Mouse (Mus musculus) hindbrain, embryonic 15.5 days (tissue): ENCODE results near the gene Prpf4. TPM values are rescaled to one million over a fixed set of nuclear protein-coding genes. Genes with fewer than 3 reads are reported as not detected.

Experiments used
- ATAC-seq: fragments of 200-750 bp; cut with Nextera tagmentation; 2 replicates; pipeline ENCODE4 v1.8.0; 2017; ENCODE audit warnings: low read depth, moderate number of reproducible peaks, moderate TSS enrichment; ENCODE audit not compliant: low FRiP score
- H3K27ac ChIP-seq: fragments of 300-500 bp; sonication (generic); replicated peaks from 2 replicates; pipeline ENCODE4 v1.5.1; 2015; ENCODE audit warnings: mild to moderate bottlenecking, inconsistent platforms
- H3K27me3 ChIP-seq: fragments of 300-500 bp; sonication (generic); 2 replicates; pipeline ENCODE4 v1.6.1; 2015; ENCODE audit warnings: control low read depth, inconsistent platforms
- H3K36me3 ChIP-seq: fragments of 300-500 bp; sonication (generic); 2 replicates; pipeline ENCODE4 v1.6.1; 2015; ENCODE audit warnings: control low read depth, inconsistent platforms
- H3K4me1 ChIP-seq: fragments of 300-500 bp; sonication (generic); replicated peaks from 2 replicates; pipeline ENCODE4 v1.6.1; 2015; ENCODE audit warnings: control low read depth, inconsistent platforms
- H3K4me2 ChIP-seq: fragments of 300-500 bp; sonication (generic); 2 replicates; pipeline ENCODE4 v1.6.1; 2015; ENCODE audit warnings: moderate library complexity, mild to moderate bottlenecking, inconsistent platforms
- H3K4me3 ChIP-seq: fragments of 300-500 bp; sonication (generic); 2 replicates; pipeline ENCODE4 v1.5.1; 2015; ENCODE audit warnings: mild to moderate bottlenecking, inconsistent platforms
- H3K9ac ChIP-seq: fragments of 300-500 bp; sonication (generic); 2 replicates; pipeline ENCODE4 v1.6.1; 2015; ENCODE audit warnings: inconsistent platforms
- H3K9me3 ChIP-seq: fragments of 300-500 bp; sonication (generic); 2 replicates; pipeline ENCODE4 v1.6.1; 2016; ENCODE audit warnings: control low read depth, inconsistent platforms
- WGBS: fragments of 180-500 bp; shearing (Covaris S2); methylation state at CpG from one replicate; pipeline ENCODE4 v1.1.7; 2015; 5-methylcytosine and 5-hydroxymethylcytosine counted together
- polyA plus RNA-seq: library from polyadenylated mRNA; unstranded; fragments of >200 nt; fragmentation: Nextera tagmentation; extraction: Ambion mirVana; gene quantifications from 2 replicates; pipeline ENCODE4 v1.2.1, GENCODE M21; 2015

Prpf4 gene
- 14.6 and 15.1 TPM in 2 replicates for polyA plus RNA-seq

DNA sequence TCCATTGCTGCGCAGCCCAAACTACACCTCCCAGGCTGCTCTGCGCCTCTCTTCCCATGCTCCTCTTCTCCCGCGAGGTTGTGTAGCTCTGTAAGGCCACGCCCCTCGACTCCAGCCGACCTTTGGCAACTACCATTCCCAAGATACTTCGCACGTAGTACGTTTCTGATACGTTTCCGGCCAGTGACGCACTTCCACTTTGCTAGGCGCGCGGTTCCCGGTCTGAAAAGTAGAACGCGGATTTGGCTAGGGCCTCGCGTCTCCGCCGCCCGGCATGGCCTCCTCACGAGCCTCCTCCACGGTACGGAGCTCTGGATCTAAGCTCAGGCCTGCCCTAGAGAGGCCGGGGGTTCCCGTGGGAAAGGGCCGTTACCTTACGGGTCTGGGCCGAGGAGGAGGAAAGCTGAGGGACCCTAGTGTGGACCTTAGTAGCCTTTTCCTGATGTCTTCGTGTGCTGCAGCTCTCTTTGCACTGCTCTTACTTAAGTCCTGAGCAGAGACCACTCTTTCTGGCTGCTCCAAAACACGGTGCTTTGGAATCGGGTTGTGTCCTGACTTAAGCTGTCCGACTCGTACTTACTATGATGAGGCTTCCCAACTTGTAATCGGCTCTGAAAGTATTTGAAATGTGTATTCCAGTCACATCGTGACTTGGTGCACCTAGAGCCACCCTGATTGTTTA lies at the start of gene Prpf4, which contains the start of gene Cdc26:
Gene Prpf4 (plus strand): TSS at position 197 of the 682 bp plus-strand sequence.
Gene Cdc26 (minus strand): TSS at position 42 of the 682 bp plus-strand sequence.
- ATAC-seq: peak; percentile 99
- H3K4me3 ChIP-seq: peak within 1 kb of the TSS; percentile 62
- H3K36me3 ChIP-seq: peaks cover 19% of the 10 kb centered on the region
- H3K9ac ChIP-seq: peak within 1 kb of the TSS; percentile 78
- H3K27ac ChIP-seq: peak within 1 kb of the TSS; percentile 84
- no peaks in the 10 kb centered on the region for H3K27me3 ChIP-seq
- under 1% methylated on average over 39 of the region's 39 CpGs for WGBS
- H3K9me3 ChIP-seq: no peaks in the 10 kb centered on the region
- H3K4me1 ChIP-seq: peaks cover 41% of the 10 kb centered on the region
- peak within 1 kb of the TSS; percentile 68 for H3K4me2 ChIP-seq

DNA sequence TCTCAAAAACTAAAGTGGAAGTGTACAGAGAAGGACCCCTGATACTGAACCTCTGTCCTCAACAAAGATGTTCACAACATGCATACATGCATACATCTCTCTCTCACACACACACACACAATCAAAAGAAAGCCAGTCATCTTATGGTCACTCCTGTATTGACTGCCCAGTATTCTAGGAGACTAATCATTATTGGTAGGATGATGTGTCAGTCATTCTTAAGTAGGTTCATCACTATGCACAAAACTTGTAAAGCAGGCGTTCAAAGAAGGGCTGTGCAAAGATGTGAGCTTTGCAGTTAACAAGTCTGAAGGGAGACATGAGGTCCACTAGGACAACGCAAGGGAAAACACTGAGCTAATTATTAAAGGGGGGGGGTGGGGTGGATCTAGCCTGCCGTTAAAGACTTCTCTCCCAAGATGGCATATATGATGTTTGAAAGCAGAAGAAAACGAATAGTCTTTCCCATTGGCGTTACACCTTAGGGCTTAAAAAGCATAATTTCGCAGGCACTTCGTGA lies 49.3 kb upstream of the Prpf4 start:
- no peaks in the 10 kb centered on the region for H3K36me3 ChIP-seq
- peak overlapping the region; percentile 69 for H3K9ac ChIP-seq
- H3K4me1 ChIP-seq: peaks cover 28% of the 10 kb centered on the region
- H3K4me3 ChIP-seq: peak overlapping the region; percentile 82
- no peaks in the 10 kb centered on the region for H3K27me3 ChIP-seq
- no peaks in the 10 kb centered on the region for H3K9me3 ChIP-seq
- H3K27ac ChIP-seq: peak overlapping the region; percentile 83
- H3K4me2 ChIP-seq: peak overlapping the region; percentile 60
- ATAC-seq: no peak
- 51% methylated on average over 7 of the region's 7 CpGs for WGBS

DNA sequence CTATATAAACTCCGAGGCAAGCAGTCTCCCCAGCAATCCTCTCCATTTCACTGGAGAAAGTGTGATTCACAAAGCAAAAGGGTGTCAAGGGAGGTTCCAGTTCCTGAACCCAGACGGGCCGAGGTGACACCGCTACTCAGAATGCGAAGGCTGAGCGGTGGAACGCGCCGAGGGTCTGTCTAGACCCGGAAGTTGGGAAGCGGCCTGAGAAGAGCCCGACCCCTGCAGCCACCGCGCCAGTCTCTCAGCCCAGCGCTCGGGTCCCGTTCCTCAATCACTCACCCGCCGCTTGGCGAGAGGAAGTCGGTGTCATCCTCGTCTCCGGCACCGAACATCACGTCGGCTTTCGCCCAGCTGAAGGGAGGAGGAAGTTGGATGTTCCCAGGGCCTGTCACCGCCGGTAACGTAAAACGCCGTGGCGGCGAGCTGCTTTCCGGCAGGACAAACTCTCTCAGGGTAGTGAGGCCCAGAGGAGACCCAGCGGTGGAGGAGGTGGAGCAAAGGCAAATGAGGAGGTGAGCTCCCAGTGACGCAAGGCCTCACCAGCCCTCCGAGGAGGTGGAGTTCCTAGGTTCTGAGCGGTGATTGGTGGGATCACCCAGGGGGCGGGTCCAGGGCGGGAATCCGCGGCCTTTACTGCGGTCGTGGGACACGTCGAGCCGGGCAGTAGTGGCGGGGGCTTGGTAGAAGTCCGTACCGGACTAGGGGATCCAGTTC lies 48.4 kb upstream of the Prpf4 start, which contains the start of the genes Fkbp15 and Slc31a1:
Gene Fkbp15 (minus strand): TSS at position 461 of the 717 bp plus-strand sequence.
Gene Slc31a1 (plus strand): TSS at position 640 of the 717 bp plus-strand sequence.
- H3K27ac ChIP-seq: peak within 1 kb of the TSS; percentile 83
- peaks cover 28% of the 10 kb centered on the region for H3K4me1 ChIP-seq
- peak; percentile 100 for ATAC-seq
- no peaks in the 10 kb centered on the region for H3K9me3 ChIP-seq
- WGBS: under 1% methylated on average over 51 of the region's 51 CpGs
- H3K27me3 ChIP-seq: no peaks in the 10 kb centered on the region
- peak within 1 kb of the TSS; percentile 82 for H3K4me3 ChIP-seq
- peak within 1 kb of the TSS; percentile 75 for H3K9ac ChIP-seq
- H3K4me2 ChIP-seq: peak within 1 kb of the TSS; percentile 60
- no peaks in the 10 kb centered on the region for H3K36me3 ChIP-seq

DNA sequence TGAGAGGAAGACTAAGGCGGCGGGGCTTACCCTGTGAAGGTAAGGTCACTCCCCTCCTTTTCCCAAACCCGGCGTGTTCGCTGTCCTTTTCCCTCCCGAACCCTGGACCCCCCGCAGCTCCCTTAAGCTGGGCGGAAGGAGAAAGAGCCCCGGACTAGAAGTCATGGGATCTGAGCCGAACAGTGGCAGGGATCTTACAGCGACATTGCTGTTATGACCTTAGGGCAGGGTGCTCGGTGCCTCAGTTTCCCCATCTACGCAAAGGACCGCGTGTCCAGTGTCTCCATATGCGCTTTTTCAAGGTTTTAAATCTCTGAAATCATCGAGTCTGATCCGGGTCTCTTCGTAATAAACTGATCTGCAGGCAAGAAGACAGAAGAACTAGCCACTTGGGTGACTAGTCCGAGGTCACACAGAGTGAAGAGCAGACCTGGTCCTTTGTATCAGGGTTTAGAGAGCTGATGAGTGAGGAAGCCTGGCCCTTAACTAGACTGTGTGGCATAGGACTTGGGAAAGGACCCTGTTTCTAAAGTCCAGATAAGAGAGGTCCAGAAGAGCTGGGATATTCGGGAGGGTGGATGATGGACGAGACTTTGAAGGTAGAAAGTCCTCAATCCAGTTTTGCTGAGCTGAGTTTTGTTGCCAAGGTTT lies 47.7 kb upstream of the Prpf4 start:
- no peaks in the 10 kb centered on the region for H3K36me3 ChIP-seq
- peak overlapping the region; percentile 60 for H3K4me2 ChIP-seq
- H3K4me3 ChIP-seq: peak overlapping the region; percentile 82
- WGBS: under 1% methylated on average over 21 of the region's 22 CpGs
- peak overlapping the region; percentile 82 for H3K27ac ChIP-seq
- H3K9me3 ChIP-seq: no peaks in the 10 kb centered on the region
- ATAC-seq: no peak; the same call in none of the 2 replicates
- peaks cover 28% of the 10 kb centered on the region for H3K4me1 ChIP-seq
- H3K27me3 ChIP-seq: no peaks in the 10 kb centered on the region
- H3K9ac ChIP-seq: peak overlapping the region; percentile 75

DNA sequence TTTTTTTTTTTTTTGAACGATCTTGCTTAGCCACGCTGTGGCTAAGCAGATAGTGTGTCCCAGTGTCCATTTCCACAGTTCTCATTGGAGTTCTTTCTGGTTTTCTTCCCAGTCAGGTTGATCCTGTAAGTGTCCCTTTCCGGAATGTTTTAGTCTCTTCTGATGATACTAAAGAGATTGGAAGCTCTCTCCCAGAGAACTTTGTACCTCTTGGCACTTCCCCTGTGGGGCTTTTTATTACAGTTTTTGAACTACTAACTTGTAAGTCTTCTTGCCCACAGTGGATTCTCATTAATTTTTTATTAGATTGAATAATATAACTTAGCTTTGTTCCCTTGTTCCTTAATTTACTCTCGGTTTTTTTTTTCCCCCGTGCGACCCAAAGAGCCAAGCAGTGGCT lies 47.0 kb upstream of the Prpf4 start:
- no peaks in the 10 kb centered on the region for H3K9me3 ChIP-seq
- peak overlapping the region; percentile 82; the same call in 1 of the 2 replicates for H3K27ac ChIP-seq
- H3K36me3 ChIP-seq: no peaks in the 10 kb centered on the region
- H3K4me2 ChIP-seq: peak overlapping the region; percentile 60
- 45% methylated on average over 6 of the region's 6 CpGs for WGBS
- H3K4me1 ChIP-seq: peaks cover 28% of the 10 kb centered on the region
- ATAC-seq: no peak
- no peaks in the 10 kb centered on the region for H3K27me3 ChIP-seq
- H3K9ac ChIP-seq: peak overlapping the region; percentile 75; the same call in 1 of the 2 replicates
- H3K4me3 ChIP-seq: peak overlapping the region; percentile 82

DNA sequence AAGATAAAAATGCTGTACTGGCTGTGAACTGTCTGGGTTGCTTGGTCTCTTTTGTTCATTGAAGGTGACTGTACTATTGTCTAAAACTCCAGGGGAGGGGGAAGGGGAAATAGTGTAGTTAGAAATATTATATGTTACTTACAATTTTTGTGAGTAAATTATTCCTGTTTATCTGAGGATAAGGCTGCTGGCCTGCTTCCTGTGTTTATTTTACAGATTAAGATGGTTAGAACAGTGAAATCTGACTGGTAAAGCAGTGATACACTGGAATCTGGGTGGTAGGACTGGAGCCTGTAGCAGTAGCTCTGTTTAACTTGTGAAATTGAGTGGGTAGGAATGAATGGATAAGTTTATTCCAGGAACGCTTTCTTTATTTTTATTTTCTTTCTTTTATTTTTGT lies 46.6 kb upstream of the Prpf4 start:
- 0 out of 2 replicates have a peak overlapping the region, but pooled peaks have one; percentile 75 for H3K9ac ChIP-seq
- 95% methylated on average over 1 of the region's 1 CpGs for WGBS
- no peaks in the 10 kb centered on the region for H3K9me3 ChIP-seq
- H3K4me1 ChIP-seq: peaks cover 28% of the 10 kb centered on the region
- peak overlapping the region; percentile 60 for H3K4me2 ChIP-seq
- H3K4me3 ChIP-seq: peak overlapping the region; percentile 82
- no peaks in the 10 kb centered on the region for H3K27me3 ChIP-seq
- ATAC-seq: no peak
- no peaks in the 10 kb centered on the region for H3K36me3 ChIP-seq
- H3K27ac ChIP-seq: no peak overlapping the region

GRCm38 (mm10) chr4:62362437-62362836 lies 46.2 kb upstream of the Prpf4 start:
- Histone ChIP-seq H3K27me3 (no peaks in the 10 kb centered on the region), H3K36me3 (no peaks in the 10 kb centered on the region), H3K4me3 (no peak overlapping the region), H3K9ac (no peak overlapping the region), H3K4me2 (no peak overlapping the region), H3K27ac (no peak overlapping the region), H3K9me3 (no peaks in the 10 kb centered on the region), H3K4me1 (peaks cover 28% of the 10 kb centered on the region)
- 89% methylated on average over 2 of the region's 2 CpGs for WGBS
- no peak for ATAC-seq

- Histone ChIP-seq H3K36me3 (no peaks in the 10 kb centered on the region), H3K9ac (no peak overlapping the region), H3K4me1 (peaks cover 19% of the 10 kb centered on the region), H3K4me3 (no peak overlapping the region), H3K9me3 (no peaks in the 10 kb centered on the region), H3K27ac (no peak overlapping the region), H3K27me3 (no peaks in the 10 kb centered on the region), H3K4me2 (no peak overlapping the region)
- ATAC-seq: no peak
- WGBS: 97% methylated on average over 8 of the region's 8 CpGs
These were observed 44.3 kb upstream of the Prpf4 start for GRCm38 (mm10) chr4:62364299-62364698.

DNA sequence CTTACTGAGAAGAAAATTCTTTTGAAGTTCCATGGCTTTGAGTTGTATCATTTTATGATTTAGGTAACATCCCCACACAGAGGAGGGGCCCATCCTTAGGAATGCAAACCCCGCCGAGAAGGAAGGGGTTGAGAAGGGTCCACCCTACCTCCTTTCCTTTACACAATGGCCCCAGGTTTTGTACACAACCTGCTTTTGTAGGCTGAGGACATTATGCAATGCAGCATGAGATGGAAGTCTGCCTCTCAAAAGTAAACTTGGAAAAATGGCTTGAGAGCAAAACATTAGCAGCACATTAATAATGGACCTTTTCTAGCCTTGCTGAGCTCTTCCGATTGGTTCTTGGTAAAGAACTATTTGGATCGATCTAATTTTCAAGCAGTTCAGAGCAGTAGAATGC lies 42.3 kb upstream of the Prpf4 start:
- H3K9ac ChIP-seq: no peak overlapping the region
- no peaks in the 10 kb centered on the region for H3K36me3 ChIP-seq
- no peak overlapping the region for H3K4me3 ChIP-seq
- no peak overlapping the region for H3K4me2 ChIP-seq
- H3K9me3 ChIP-seq: no peaks in the 10 kb centered on the region
- ATAC-seq: no peak
- peaks cover 13% of the 10 kb centered on the region for H3K4me1 ChIP-seq
- H3K27me3 ChIP-seq: no peaks in the 10 kb centered on the region
- H3K27ac ChIP-seq: no peak overlapping the region
- 84% methylated on average over 4 of the region's 4 CpGs for WGBS

GRCm38 (mm10) chr4:62367586-62367985 lies 41.0 kb upstream of the Prpf4 start:
- 92% methylated on average over 6 of the region's 6 CpGs for WGBS
- Histone ChIP-seq H3K36me3 (no peaks in the 10 kb centered on the region), H3K27ac (no peak overlapping the region)

GRCm38 (mm10) chr4:62369091-62369490 lies 39.5 kb upstream of the Prpf4 start:
- no peaks in the 10 kb centered on the region for H3K27me3 ChIP-seq
- no peak overlapping the region for H3K9ac ChIP-seq
- no peaks in the 10 kb centered on the region for H3K9me3 ChIP-seq
- no peak overlapping the region for H3K4me2 ChIP-seq
- H3K4me1 ChIP-seq: no peaks in the 10 kb centered on the region
- no peak for ATAC-seq
- WGBS: 85% methylated on average over 3 of the region's 3 CpGs
- no peak overlapping the region for H3K27ac ChIP-seq
- H3K4me3 ChIP-seq: no peak overlapping the region
- no peaks in the 10 kb centered on the region for H3K36me3 ChIP-seq

More at GRCm38 (mm10) chr4:62367586-62367985, 41.0 kb upstream of the Prpf4 start:
- peaks cover under 1% of the 10 kb centered on the region; the same call in 1 of the 2 replicates for H3K4me1 ChIP-seq
- H3K9me3 ChIP-seq: no peaks in the 10 kb centered on the region
- H3K4me3 ChIP-seq: no peak overlapping the region
- no peaks in the 10 kb centered on the region for H3K27me3 ChIP-seq
- no peak overlapping the region for H3K4me2 ChIP-seq
- no peak for ATAC-seq
- no peak overlapping the region for H3K9ac ChIP-seq
